Mouse (Mus musculus) MEL (cell line): ENCODE measurements around the gene Schip1.

Experiments
- CTCF ChIP-seq, 3 experiments: IDR thresholded peaks in 2 of 3; conservative IDR thresholded peaks in 1 of 3; 2 replicates each; pipeline ENCODE4 v1.5.1; 2011 to 2012; ENCODE audit warnings: low read length in 3 of 3, low read depth in 2 of 3, mild to moderate bottlenecking in 2 of 3, improper control_type of control experiment in 1 of 3, inconsistent platforms in 1 of 3, mixed read lengths in 1 of 3, moderate library complexity in 1 of 3; ENCODE audit not compliant: control insufficient read depth in 1 of 3, insufficient read depth in 1 of 3, poor library complexity in 1 of 3, severe bottlenecking in 1 of 3
- EP300 ChIP-seq, 2 experiments: IDR thresholded peaks; 2 replicates each; pipeline ENCODE4 v1.6.1; 2011; ENCODE audit warnings: improper control_type of control experiment in 2 of 2, low read length in 2 of 2, low read depth in 1 of 2, mild to moderate bottlenecking in 1 of 2
- MAX ChIP-seq: IDR thresholded peaks from 2 replicates; pipeline ENCODE4 v1.6.1; 2011; ENCODE audit warnings: low read length, improper control_type of control experiment
- UBTF ChIP-seq: IDR thresholded peaks from 2 replicates; pipeline ENCODE4 v1.6.1; 2012; ENCODE audit warnings: low read depth, mild to moderate bottlenecking, inconsistent platforms, low read length, improper control_type of control experiment, moderate library complexity, borderline replicate concordance; ENCODE audit not compliant: insufficient read depth

DNA sequence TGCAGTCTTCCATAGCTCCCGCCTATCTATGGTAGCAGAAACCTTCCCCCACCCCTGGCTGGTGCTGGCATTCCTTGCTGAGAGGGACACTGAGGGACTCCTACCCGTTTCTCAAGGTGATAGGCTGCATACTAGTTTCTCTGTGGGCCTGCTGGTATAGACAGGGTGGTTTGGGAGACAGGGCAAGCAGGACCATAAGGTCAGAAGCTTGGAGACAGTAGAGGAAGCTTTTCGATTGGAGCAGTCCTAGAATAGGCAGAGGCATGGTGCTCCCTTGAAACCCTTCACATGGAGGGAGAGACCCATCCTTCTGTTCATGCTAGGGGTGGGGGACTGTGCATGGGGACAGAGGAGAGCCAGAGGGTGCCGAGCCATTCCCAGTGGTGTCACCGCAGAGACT lies 558.4 kb downstream of the Schip1 start:
- TF ChIP-seq EP300 (IDR thresholded peaks at IDR 0.05; ENCODE audit: low read depth in 1 of 2, low read length in 2 of 2) (no peak), UBTF (no peak), MAX (no peak), CTCF (IDR thresholded peaks at IDR 0.05 in 2 of 3, conservative IDR thresholded peaks at IDR 0.05 in 1 of 3; ENCODE audit: control insufficient read depth in 1 of 3, insufficient read depth in 1 of 3, low read depth in 2 of 3, low read length in 3 of 3, poor library complexity in 1 of 3, severe bottlenecking in 1 of 3) (no peak)
